Mouse (Mus musculus) lung, adult 18-20 months (tissue): ENCODE measurements at regions not wholly inside any gene's neighbourhood (a gene's known extent, or its start where the extent isn't known, plus 50 kb on each side); places are given as distances from the start of the nearest gene placed in this dataset.
"Not testable (repeated sequence)": the region's sequence is repeated elsewhere in the genome, so short reads cannot be mapped to it uniquely, and the experiment has no call there.

Source experiments
- DNase-seq, 2 experiments: peaks; one replicate each; pipeline ENCODE4 v3.0.0; 2022; ENCODE audit warnings: mixed read lengths in 2 of 2

DNA sequence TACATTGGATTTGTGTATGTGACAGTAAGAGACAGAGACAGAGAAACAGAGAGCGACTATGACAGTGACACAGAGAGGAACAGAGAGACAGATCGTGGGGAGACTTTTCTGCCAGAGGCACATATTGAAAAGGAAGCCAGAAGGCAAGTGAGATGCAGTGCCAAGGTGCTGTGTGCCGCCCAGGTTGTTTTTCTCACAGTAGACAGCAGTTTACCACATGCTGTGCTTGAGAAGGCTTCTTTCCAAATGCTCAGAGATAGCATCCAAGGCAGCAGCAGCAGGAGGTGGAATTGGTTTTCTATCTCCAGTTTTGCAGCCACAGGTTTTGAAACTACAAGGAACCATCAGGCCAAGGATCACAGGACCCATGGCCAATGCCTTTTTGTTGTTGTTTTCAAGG is 466.5 kb downstream of the Lrfn5 start:
- DNase-seq, result no peak

GRCm38 (mm10) chr12:61993858-61994257 is 470.9 kb downstream of the Lrfn5 start:
- not testable (repeated sequence) for DNase-seq

DNA sequence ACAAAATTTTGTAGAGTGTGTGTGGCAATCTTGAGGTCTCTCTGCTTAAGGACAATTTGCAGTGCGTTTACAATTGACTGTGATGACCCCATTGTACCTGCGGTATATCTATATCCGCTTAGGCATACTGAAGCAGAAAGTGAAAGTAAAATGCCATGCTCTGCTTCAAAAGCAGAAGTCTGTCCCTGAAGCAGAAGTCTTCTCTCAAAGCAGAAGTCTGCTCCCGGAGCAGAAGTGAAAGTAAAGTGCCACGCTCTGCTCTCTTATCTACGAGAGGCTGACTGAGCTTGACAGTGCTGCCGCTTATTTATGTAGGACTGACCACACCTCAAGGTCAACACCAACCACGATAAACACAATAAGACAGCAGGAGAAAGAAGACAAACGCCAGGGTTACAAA is 471.3 kb downstream of the Lrfn5 start:
- peak in 1 of 2 experiments; percentile 4 for DNase-seq

DNA sequence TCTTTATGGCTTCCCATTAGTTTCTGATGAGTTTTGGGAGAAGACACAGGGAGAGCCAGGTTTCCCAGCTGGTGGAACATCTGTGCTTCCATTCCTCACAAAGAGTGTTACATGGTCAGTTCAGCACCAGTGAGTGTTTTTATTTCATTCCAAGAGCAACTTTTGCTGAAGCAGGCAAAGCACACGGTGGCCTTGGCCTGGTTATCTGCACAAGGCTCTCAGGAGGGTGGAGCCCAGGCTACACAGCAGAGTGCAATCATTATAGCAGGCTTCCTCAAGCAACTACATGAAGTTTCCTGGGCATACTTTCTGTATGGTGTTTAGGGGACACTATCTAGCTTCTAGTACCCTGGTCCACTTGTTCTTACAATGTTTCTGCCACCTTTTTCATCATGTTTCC is 490.4 kb downstream of the Lrfn5 start:
- no peak for DNase-seq

- DNase-seq, result not testable (repeated sequence)
These were observed 494.7 kb downstream of the Lrfn5 start for GRCm38 (mm10) chr12:62017676-62018075.
